Mouse (Mus musculus) layer of hippocampus, postnatal 14 days (tissue): ENCODE measurements around the gene Nanos3. TPM values are rescaled to one million over a fixed set of nuclear protein-coding genes. Genes with fewer than 3 reads are reported as not detected.

Source experiments
- DNase-seq, 2 experiments: peaks; one replicate each; pipeline ENCODE4 v3.0.0; 2021 to 2022; ENCODE audit warnings: low spot score in 2 of 2, mixed read lengths in 1 of 2
- microRNA-seq, 2 experiments: library from miRNA; unstranded; fragments of <30 nt; microRNA quantifications; one replicate each; pipeline ENCODE4 v1.2.0; 2021
- total RNA-seq, 2 experiments: library from RNA; stranded (reverse); gene quantifications; 2 replicates each; pipeline ENCODE4 v1.2.3; 2021

The Nanos3 gene
- total RNA-seq, 2 experiments from 2014 or later: 3.8 to 4.4 TPM

GRCm38 (mm10) chr8:84130806-84131205 is 54.2 kb downstream of the Nanos3 start:
- no peak for DNase-seq

- no peak for DNase-seq
Observed at GRCm38 (mm10) chr8:84128277-84128676, 56.7 kb downstream of the Nanos3 start.

- DNase-seq: no peak
Observed at GRCm38 (mm10) chr8:84127202-84127901, 57.7 kb downstream of the Nanos3 start.

- no peak for DNase-seq
Observed at GRCm38 (mm10) chr8:84126742-84127141, 58.3 kb downstream of the Nanos3 start.

GRCm38 (mm10) chr8:84125656-84126055 is 59.4 kb downstream of the Nanos3 start, which contains the start of gene Podnl1:
Gene Podnl1 (plus strand): TSS chr8:84125989.
- no peak for DNase-seq

Small RNA genes lying within 50 kb of the gene (microRNA-seq; reads per million reads assigned to microRNA genes)
- 0 reads per million in 2 experiments for gene Gm25110
- gene Mir181c: 2,529 to 2,979 reads per million in 2 experiments
- 3,488 to 3,963 reads per million in 2 experiments for gene Mir181d
- 3,704 to 8,535 reads per million in 2 experiments for gene Mir23a
- gene Mir24-2: 0 reads per million in 2 experiments
- 65.7 to 78.3 reads per million in 2 experiments for gene Mir27a
- gene Mir3074-2: 0 reads per million in 2 experiments

Other genes starting within 250 kb of the Nanos3 start
- under 1 TPM; 0.17 to 0.25 TPM for gene Gm10644, start 230.0 kb downstream of the Nanos3 start, total RNA-seq
- gene Asf1b, start 229.7 kb downstream of the Nanos3 start, total RNA-seq: 1 to 10 TPM; 1.1 TPM
- 100 to 1,000 TPM; 261 to 268 TPM for gene Prkaca, start 212.2 kb downstream of the Nanos3 start, total RNA-seq
- gene Samd1, start 187.5 kb downstream of the Nanos3 start, total RNA-seq: 10 to 100 TPM; 51.0 to 52.7 TPM
- gene 1700067K01Rik, start 183.7 kb downstream of the Nanos3 start, total RNA-seq: 1 to 10 TPM in 1 of 2 experiments, under 1 TPM in 1; 0.39 to 1.2 TPM
- gene 2210011C24Rik, start 173.0 kb downstream of the Nanos3 start, total RNA-seq: 1 to 10 TPM; 2.5 to 2.8 TPM
- gene Palm3, start 163.7 kb downstream of the Nanos3 start, total RNA-seq: 1 to 10 TPM; 4.1 to 7.9 TPM
- gene Il27ra, start 142.6 kb downstream of the Nanos3 start, total RNA-seq: 1 to 10 TPM; 1.6 to 1.8 TPM
- gene Rln3, start 140.2 kb downstream of the Nanos3 start, total RNA-seq: not detected
- gene Gm10643, start 120.1 kb downstream of the Nanos3 start, total RNA-seq: 1 to 10 TPM; 4.7 to 5.0 TPM
- gene Rfx1, start 118.4 kb downstream of the Nanos3 start, total RNA-seq: 10 to 100 TPM; 20.1 to 21.0 TPM
- 10 to 100 TPM; 20.5 to 21.9 TPM for gene Dcaf15, start 80.4 kb downstream of the Nanos3 start, total RNA-seq
- not detected for gene Podnl1, start 59.2 kb downstream of the Nanos3 start, total RNA-seq
- gene Cc2d1a, start 37.3 kb downstream of the Nanos3 start, total RNA-seq: 10 to 100 TPM; 46.9 to 53.9 TPM
- 1 to 10 TPM; 1.1 TPM for gene 4930432K21Rik, start 37.2 kb downstream of the Nanos3 start, total RNA-seq
- gene Zswim4, start 51.8 kb upstream of the Nanos3 start, total RNA-seq: 10 to 100 TPM; 17.2 to 18.8 TPM
- gene D8Ertd738e, start 64.5 kb upstream of the Nanos3 start, total RNA-seq: 100 to 1,000 TPM; 147 to 156 TPM
- 10 to 100 TPM; 24.7 to 28.7 TPM for gene Mri1, start 72.1 kb upstream of the Nanos3 start, total RNA-seq
- 10 to 100 TPM; 20.4 to 21.4 TPM for gene Ccdc130, start 85.2 kb upstream of the Nanos3 start, total RNA-seq
- gene Cacna1a, start 203.2 kb upstream of the Nanos3 start, total RNA-seq: 100 to 1,000 TPM; 256 to 259 TPM